Mouse (Mus musculus) skeletal muscle tissue, adult 2 months (tissue): ENCODE measurements at regions not wholly inside any gene's neighbourhood (a gene's known extent, or its start where the extent isn't known, plus 50 kb on each side); places are given as distances from the start of the nearest gene placed in this dataset.

Source experiments
- DNase-seq: peaks from one replicate; pipeline ENCODE4 v3.0.0-alpha.2; 2012; ENCODE audit warnings: low read depth, low spot score

DNA sequence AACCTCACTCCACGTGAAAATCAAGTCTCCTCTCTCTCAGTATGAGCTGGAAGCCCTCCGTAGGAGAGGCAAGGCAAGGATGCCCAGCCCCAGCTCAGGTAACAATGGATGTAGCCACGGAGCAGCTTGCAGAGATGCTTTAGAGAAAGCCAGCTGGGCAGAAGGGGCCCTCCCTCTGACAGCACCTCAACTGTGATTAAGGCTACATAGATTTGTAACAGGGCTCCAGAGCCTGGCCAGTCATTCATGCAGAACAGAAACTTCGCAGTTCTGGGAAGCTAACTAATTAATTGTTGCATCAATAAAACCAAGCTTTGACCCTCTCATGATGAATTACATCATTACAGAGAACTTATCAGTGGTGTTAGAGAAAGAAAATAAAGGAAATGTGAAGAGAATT, 480.8 kb downstream of the Grin2a start:
- no peak for DNase-seq
